Mouse (Mus musculus) CH12.LX (cell line): ENCODE measurements around the gene Azi2. TPM values are rescaled to one million over a fixed set of nuclear protein-coding genes. Genes with fewer than 3 reads are reported as not detected.

Experiments used
- DNase-seq: peaks from one replicate; pipeline ENCODE4 v3.0.0-alpha.2; 2013; ENCODE audit errors: extremely low read depth
- H3K27ac ChIP-seq: 2 replicates; pipeline ENCODE4 v1.5.1; 2012; ENCODE audit warnings: low read depth, mild to moderate bottlenecking, control low read depth, moderate library complexity; ENCODE audit not compliant: insufficient read depth
- H3K27me3 ChIP-seq: replicated peaks from 2 replicates; pipeline ENCODE3; 2012; ENCODE audit warnings: inconsistent platforms
- H3K36me3 ChIP-seq, 2 experiments: replicated peaks in 1 of 2; 2 replicates each; pipeline versions ENCODE3 to v1.6.1; 2012; ENCODE audit warnings: inconsistent platforms in 1 of 2, low read length in 1 of 2, mild to moderate bottlenecking in 1 of 2, mixed read lengths in 1 of 2, moderate library complexity in 1 of 2; ENCODE audit not compliant: control insufficient read depth in 1 of 2, insufficient read depth in 1 of 2
- H3K4me1 ChIP-seq, 2 experiments: 2 replicates each; pipeline ENCODE4 v1.6.1; 2012; ENCODE audit warnings: inconsistent platforms in 1 of 2, moderate library complexity in 1 of 2; ENCODE audit not compliant: insufficient read depth in 2 of 2, control insufficient read depth in 1 of 2
- H3K4me2 ChIP-seq: 2 replicates; pipeline ENCODE4 v1.6.1; 2012; ENCODE audit warnings: low read depth, mild to moderate bottlenecking, control low read depth; ENCODE audit not compliant: poor library complexity, insufficient read depth, severe bottlenecking
- H3K4me3 ChIP-seq, 3 experiments: fragments of 150-350 bp in 1 of 3; sonication (generic) in 1 of 3; replicated peaks in 1 of 3; 2 replicates each; pipeline versions ENCODE3 to v1.5.1; 2011 to 2012; ENCODE audit warnings: low read depth in 2 of 3, low read length in 2 of 3, mild to moderate bottlenecking in 2 of 3, moderate library complexity in 2 of 3, control low read depth in 1 of 3, improper control_type of control experiment in 1 of 3, inconsistent platforms in 1 of 3, mixed read lengths in 1 of 3; ENCODE audit not compliant: poor library complexity in 1 of 3
- H3K79me2 ChIP-seq: replicated peaks from 2 replicates; pipeline ENCODE4 v1.6.1; 2012; ENCODE audit warnings: mild to moderate bottlenecking, moderate library complexity; ENCODE audit not compliant: control insufficient read depth, poor library complexity, insufficient read depth, severe bottlenecking; ENCODE audit errors: extremely low read depth
- H3K9ac ChIP-seq: 2 replicates; pipeline ENCODE4 v1.6.1; 2012; ENCODE audit warnings: low read depth, mild to moderate bottlenecking, control low read depth, moderate library complexity; ENCODE audit not compliant: insufficient read depth
- H3K9me3 ChIP-seq: replicated peaks from 2 replicates; pipeline ENCODE3; 2012; ENCODE audit warnings: low read length, inconsistent platforms, mixed read lengths
- BHLHE40 ChIP-seq: IDR thresholded peaks from 2 replicates; pipeline ENCODE4 v1.6.1; 2011; ENCODE audit warnings: mild to moderate bottlenecking, low read depth, low read length, improper control_type of control experiment
- CHD2 ChIP-seq: IDR thresholded peaks from 2 replicates; pipeline ENCODE4 v1.6.1; 2011; ENCODE audit warnings: low read length, improper control_type of control experiment
- CTCF ChIP-seq, 2 experiments: IDR thresholded peaks in 1 of 2; conservative IDR thresholded peaks in 1 of 2; 2 replicates each; pipeline ENCODE4 v1.5.1; 2011 to 2012; ENCODE audit warnings: low read depth in 2 of 2, low read length in 2 of 2, improper control_type of control experiment in 1 of 2, inconsistent platforms in 1 of 2, mild to moderate bottlenecking in 1 of 2, moderate library complexity in 1 of 2
- ETS1 ChIP-seq: conservative IDR thresholded peaks from 2 replicates; pipeline ENCODE4 v1.6.1; 2012; ENCODE audit warnings: low read depth, mild to moderate bottlenecking, inconsistent platforms, low read length, improper control_type of control experiment, moderate library complexity
- GABPA ChIP-seq: IDR thresholded peaks from 2 replicates; pipeline ENCODE4 v1.6.1; 2012; ENCODE audit warnings: low read depth, low read length, improper control_type of control experiment, inconsistent platforms; ENCODE audit not compliant: insufficient replicate concordance
- HCFC1 ChIP-seq: IDR thresholded peaks from 2 replicates; pipeline ENCODE4 v1.6.1; 2012; ENCODE audit warnings: low read depth, mild to moderate bottlenecking, inconsistent platforms, low read length, improper control_type of control experiment
- IRF4 ChIP-seq: IDR thresholded peaks from 2 replicates; pipeline ENCODE4 v1.6.1; 2014; ENCODE audit warnings: low read depth, mild to moderate bottlenecking, inconsistent platforms, low read length, improper control_type of control experiment
- JUN ChIP-seq: IDR thresholded peaks from 2 replicates; pipeline ENCODE4 v1.6.1; 2011; ENCODE audit warnings: low read depth, mild to moderate bottlenecking, low read length, improper control_type of control experiment, moderate library complexity; ENCODE audit not compliant: insufficient read depth
- JUND ChIP-seq: conservative IDR thresholded peaks from 2 replicates; pipeline ENCODE4 v1.6.1; 2011; ENCODE audit warnings: low read depth, low read length, improper control_type of control experiment
- KAT2A ChIP-seq: IDR thresholded peaks from 2 replicates; pipeline ENCODE4 v1.6.1; 2012; ENCODE audit warnings: low read length, improper control_type of control experiment, inconsistent platforms; ENCODE audit not compliant: insufficient replicate concordance
- MAZ ChIP-seq: IDR thresholded peaks from 2 replicates; pipeline ENCODE4 v1.6.1; 2012; ENCODE audit warnings: low read depth, mild to moderate bottlenecking, inconsistent platforms, low read length, improper control_type of control experiment, moderate library complexity
- MEF2A ChIP-seq: IDR thresholded peaks from 2 replicates; pipeline ENCODE4 v1.6.1; 2014; ENCODE audit warnings: low read depth, mild to moderate bottlenecking, inconsistent platforms, low read length, improper control_type of control experiment, borderline replicate concordance
- MXI1 ChIP-seq: IDR thresholded peaks from 2 replicates; pipeline ENCODE4 v1.6.1; 2011; ENCODE audit warnings: mild to moderate bottlenecking, low read depth, low read length, improper control_type of control experiment
- SIN3A ChIP-seq: IDR thresholded peaks from 2 replicates; pipeline ENCODE4 v1.6.1; 2012; ENCODE audit warnings: low read length, improper control_type of control experiment, inconsistent platforms
- SMC3 ChIP-seq: IDR thresholded peaks from 2 replicates; pipeline ENCODE4 v1.6.1; 2011; ENCODE audit warnings: low read depth, low read length, improper control_type of control experiment
- TBP ChIP-seq: conservative IDR thresholded peaks from 2 replicates; pipeline ENCODE4 v1.6.1; 2011; ENCODE audit warnings: low read depth, low read length, improper control_type of control experiment
- ZC3H11A ChIP-seq: IDR thresholded peaks from 2 replicates; pipeline ENCODE4 v1.6.1; 2012; ENCODE audit warnings: low read depth, mild to moderate bottlenecking, inconsistent platforms, low read length, improper control_type of control experiment
- ZKSCAN1 ChIP-seq: IDR thresholded peaks from 2 replicates; pipeline ENCODE4 v1.6.1; 2012; ENCODE audit warnings: low read depth, inconsistent platforms, low read length, improper control_type of control experiment, borderline replicate concordance
- ZMIZ1 ChIP-seq: IDR thresholded peaks from 2 replicates; pipeline ENCODE4 v1.6.1; 2012; ENCODE audit warnings: low read depth, mild to moderate bottlenecking, inconsistent platforms, low read length, improper control_type of control experiment
- ZNF384 ChIP-seq: IDR thresholded peaks from 2 replicates; pipeline ENCODE4 v1.6.1; 2012; ENCODE audit warnings: low read depth, low read length, improper control_type of control experiment, inconsistent platforms
- dilution Hi-C: fragments of 300-500 bp; cut with MboI; formaldehyde crosslinking; loops from 2 replicates; pipeline ENCODE4 v1.14.3; 2020; ENCODE audit warnings: low sequenced_read_pairs; ENCODE audit not compliant: extremely low pct_unique_long_range_greater_than_20kb, extremely low pct_ligation_motif_present
- in situ Hi-C: fragments of 300-500 bp; cut with MboI; formaldehyde crosslinking; loops from 3 replicates; pipeline ENCODE4 v1.14.3; 2019; ENCODE audit warnings: low sequenced_read_pairs, low pct_ligation_motif_present, low pct_unique_long_range_greater_than_20kb, mixed read lengths
- polyA plus RNA-seq: library from polyadenylated mRNA; unstranded; fragments of >175 nt; gene quantifications from 2 replicates; pipeline ENCODE4 v1.2.1, GENCODE M21; 2012; ENCODE audit warnings: low read depth; ENCODE audit not compliant: insufficient read length
- total RNA-seq, 2 experiments: library from RNA; depleted of rRNA; stranded (reverse); fragments of 300-350 nt in 1 of 2; fragments of >200 nt in 1 of 2; gene quantifications; 2 replicates each; pipeline ENCODE4 v1.2.3; 2012 to 2014

Gene Azi2
- total and polyA plus RNA-seq, 3 experiments: 25.4 to 52.6 (median 32.6) TPM

- H3K79me2 ChIP-seq: no peaks in the 10 kb centered on the region
- no peak overlapping the region for H3K9ac ChIP-seq
- H3K4me2 ChIP-seq: no peak overlapping the region
- peaks cover 12 to 44% of the 10 kb centered on the region in 2 experiments for H3K36me3 ChIP-seq
- DNase-seq: no peak
- H3K4me3 ChIP-seq: no peak overlapping the region
- peaks cover 0 to 12% of the 10 kb centered on the region in 2 experiments; a peak in 1 of 4 replicates for H3K4me1 ChIP-seq
- dilution Hi-C loops: no loop called here
- in situ Hi-C loops: loop anchor here (25.0 kb wide), 1 partner anchor 415 kb away; the partner anchor contains the start of gene Eomes
- H3K27ac ChIP-seq: no peak overlapping the region
- no peak for TF ChIP-seq TBP
- no peak for TF ChIP-seq SIN3A
- no peak for TF ChIP-seq SMC3
- TF ChIP-seq GABPA: no peak
- no peak for TF ChIP-seq IRF4
- no peak for TF ChIP-seq MAZ
- no peak for TF ChIP-seq KAT2A
- TF ChIP-seq ZKSCAN1: no peak
- TF ChIP-seq ZMIZ1: no peak
- TF ChIP-seq JUND: no peak
- TF ChIP-seq ZNF384: no peak
- H3K27me3 ChIP-seq: no peaks in the 10 kb centered on the region
- no peaks in the 10 kb centered on the region for H3K9me3 ChIP-seq
Observed at GRCm38 (mm10) chr9:118072101-118072500, 31.8 kb downstream of the Azi2 start.

- peaks cover 9 to 37% of the 10 kb centered on the region in 2 experiments for H3K36me3 ChIP-seq
- H3K79me2 ChIP-seq: no peaks in the 10 kb centered on the region
- peak; percentile 13 for DNase-seq
- dilution Hi-C loops (no loop called here), in situ Hi-C loops (loop anchor here (25.0 kb wide), 1 partner anchor 414 kb away; the partner anchor contains the start of gene Eomes)
- no peak overlapping the region for H3K27ac ChIP-seq
- H3K27me3 ChIP-seq: no peaks in the 10 kb centered on the region
- H3K4me1 ChIP-seq: peaks cover 0 to 12% of the 10 kb centered on the region in 2 experiments; a peak in 1 of 4 replicates
- H3K9ac ChIP-seq: no peak overlapping the region
- TF ChIP-seq ZC3H11A (no peak), IRF4 (no peak), ZNF384 (no peak), MEF2A (peak; percentile 68), SMC3 (no peak), HCFC1 (no peak), MXI1 (no peak), JUN (peak; percentile 33; the same call in 1 of the 2 replicates), CHD2 (no peak), BHLHE40 (no peak), ETS1 (peak; percentile 57), CTCF (conservative IDR thresholded peaks at IDR 0.05 in 1 of 2, IDR thresholded peaks at IDR 0.05 in 1 of 2; ENCODE audit: low read depth in 2 of 2, low read length in 2 of 2) (no peak)
- H3K9me3 ChIP-seq: no peaks in the 10 kb centered on the region
- no peak overlapping the region for H3K4me2 ChIP-seq
- no peak overlapping the region for H3K4me3 ChIP-seq
Observed at GRCm38 (mm10) chr9:118073358-118073757, 33.1 kb downstream of the Azi2 start.
